Mouse (Mus musculus): ENCODE data around the gene Ppp1r26.
A peak's percentile ranks its signal among the peaks of the same experiment; 100 is the strongest.

Gene Ppp1r26

GRCm38 (mm10) chr2:28446515-28447314 is at the start of gene Ppp1r26:
Gene Ppp1r26 (plus strand): TSS chr2:28446800.
- DNase-seq = peak; percentile 38

- no peak for DNase-seq
Observed at GRCm38 (mm10) chr2:28396928-28397327, 49.7 kb upstream of the Ppp1r26 start.

GRCm38 (mm10) chr2:28397417-28398119 is 49.0 kb upstream of the Ppp1r26 start:
- DNase-seq = no peak

- DNase-seq = peak; percentile 47
Observed at GRCm38 (mm10) chr2:28401647-28402046, 45.0 kb upstream of the Ppp1r26 start.

- no peak for DNase-seq
Observed at GRCm38 (mm10) chr2:28402128-28402527, 44.5 kb upstream of the Ppp1r26 start.

GRCm38 (mm10) chr2:28407796-28408195 is 38.8 kb upstream of the Ppp1r26 start:
- no peak for DNase-seq

GRCm38 (mm10) chr2:28409144-28409543 is 37.5 kb upstream of the Ppp1r26 start:
- no peak for DNase-seq

GRCm38 (mm10) chr2:28409566-28409965 is 37.0 kb upstream of the Ppp1r26 start:
- DNase-seq = no peak

GRCm38 (mm10) chr2:28412936-28413335 is 33.7 kb upstream of the Ppp1r26 start:
- peak; percentile 96 for DNase-seq

GRCm38 (mm10) chr2:28414116-28414756 is 32.4 kb upstream of the Ppp1r26 start:
- no peak for DNase-seq

GRCm38 (mm10) chr2:28414757-28415137 is 31.9 kb upstream of the Ppp1r26 start:
- DNase-seq = no peak

GRCm38 (mm10) chr2:28415387-28416024 is 31.1 kb upstream of the Ppp1r26 start:
- peak; percentile 86 for DNase-seq

GRCm38 (mm10) chr2:28416511-28416910 is 30.1 kb upstream of the Ppp1r26 start:
- no peak for DNase-seq

GRCm38 (mm10) chr2:28418034-28418433 is 28.6 kb upstream of the Ppp1r26 start:
- peak; percentile 85 for DNase-seq

GRCm38 (mm10) chr2:28419898-28420297 is 26.7 kb upstream of the Ppp1r26 start:
- peak; percentile 91 for DNase-seq

GRCm38 (mm10) chr2:28423167-28423566 is 23.4 kb upstream of the Ppp1r26 start:
- no peak for DNase-seq

GRCm38 (mm10) chr2:28427226-28427625 is 19.4 kb upstream of the Ppp1r26 start:
- no peak for DNase-seq

GRCm38 (mm10) chr2:28430846-28431245 is 15.8 kb upstream of the Ppp1r26 start:
- no peak for DNase-seq

- DNase-seq = no peak
Observed at GRCm38 (mm10) chr2:28432811-28433210, 13.8 kb upstream of the Ppp1r26 start.

- no peak for DNase-seq
Observed at GRCm38 (mm10) chr2:28433512-28433911, 13.1 kb upstream of the Ppp1r26 start.

GRCm38 (mm10) chr2:28435401-28435800 is 11.2 kb upstream of the Ppp1r26 start:
- no peak for DNase-seq

- DNase-seq = no peak
Observed at GRCm38 (mm10) chr2:28440842-28441241, 5.8 kb upstream of the Ppp1r26 start.

- DNase-seq = no peak
Observed at GRCm38 (mm10) chr2:28445082-28445481, 1.5 kb upstream of the Ppp1r26 start.
